Mouse (Mus musculus) olfactory bulb, adult 2 months (tissue): Measurements from ENCODE around the gene Zscan5b.

Experiments
- CTCF ChIP-seq: fragments of 200-500 bp; IDR thresholded peaks from 2 replicates; pipeline ENCODE4 v1.5.1; 2012; ENCODE audit warnings: low read depth, mild to moderate bottlenecking, low read length, moderate library complexity; ENCODE audit not compliant: insufficient read depth
- POLR2A ChIP-seq: fragments of 200-500 bp; IDR thresholded peaks from 2 replicates; pipeline ENCODE4 v1.6.1; 2012; ENCODE audit warnings: mild to moderate bottlenecking, low read depth, low read length, moderate library complexity; ENCODE audit not compliant: insufficient read depth

DNA sequence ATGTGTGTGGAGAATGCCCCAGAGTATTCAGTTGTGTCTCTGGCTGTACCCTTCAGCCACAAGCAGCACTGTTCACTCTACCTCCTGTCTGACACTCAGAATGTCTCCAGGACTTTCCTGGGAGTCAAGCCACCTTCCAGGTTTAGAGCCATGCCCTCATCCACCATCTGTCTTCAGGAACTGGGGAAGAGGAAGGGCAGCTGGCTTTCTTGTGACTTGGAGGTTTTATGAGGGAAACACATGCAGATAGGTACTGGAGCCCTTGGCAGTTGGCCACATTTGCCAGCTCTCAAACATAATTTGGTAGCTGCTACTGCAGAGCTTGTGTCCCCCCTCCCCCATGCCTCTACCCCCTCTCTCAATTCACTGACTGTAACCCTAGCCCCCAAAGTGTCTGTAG, 43.1 kb upstream of the Zscan5b start:
- no peak for TF ChIP-seq CTCF
- TF ChIP-seq POLR2A: no peak
